Mouse (Mus musculus) intestine, embryonic 15.5 days (tissue): ENCODE measurements at regions not wholly inside any gene's neighbourhood (a gene's known extent, or its start where the extent isn't known, plus 50 kb on each side); places are given as distances from the start of the nearest gene placed in this dataset.

Source experiments
- ATAC-seq: fragments of 200-750 bp; cut with Nextera tagmentation; 2 replicates; pipeline ENCODE4 v1.8.0; 2017; ENCODE audit warnings: moderate TSS enrichment, moderate library complexity
- H3K27ac ChIP-seq: fragments of 300-500 bp; sonication (generic); 2 replicates; pipeline ENCODE4 v1.5.1; 2015; ENCODE audit warnings: mild to moderate bottlenecking, inconsistent platforms
- H3K27me3 ChIP-seq: fragments of 300-500 bp; sonication (generic); replicated peaks from 2 replicates; pipeline ENCODE4 v1.6.1; 2015; ENCODE audit warnings: inconsistent platforms
- H3K36me3 ChIP-seq: fragments of 300-500 bp; sonication (generic); 2 replicates; pipeline ENCODE4 v1.6.1; 2015; ENCODE audit warnings: inconsistent platforms
- H3K4me1 ChIP-seq: fragments of 300-500 bp; sonication (generic); replicated peaks from 2 replicates; pipeline ENCODE4 v1.6.1; 2015; ENCODE audit warnings: inconsistent platforms
- H3K4me2 ChIP-seq: fragments of 300-500 bp; sonication (generic); replicated peaks from 2 replicates; pipeline ENCODE4 v1.6.1; 2015; ENCODE audit warnings: mild to moderate bottlenecking, inconsistent platforms
- H3K4me3 ChIP-seq: fragments of 300-500 bp; sonication (generic); replicated peaks from 2 replicates; pipeline ENCODE4 v1.5.1; 2015; ENCODE audit warnings: inconsistent platforms
- H3K9ac ChIP-seq: fragments of 300-500 bp; sonication (generic); 2 replicates; pipeline ENCODE4 v1.6.1; 2015; ENCODE audit warnings: inconsistent platforms
- H3K9me3 ChIP-seq: fragments of 300-500 bp; sonication (generic); 2 replicates; pipeline ENCODE4 v1.6.1; 2016; ENCODE audit warnings: inconsistent platforms
- WGBS: fragments of 180-500 bp; shearing (Covaris S2); methylation state at CpG from one replicate; pipeline ENCODE4 v1.1.7; 2015; 5-methylcytosine and 5-hydroxymethylcytosine counted together

- H3K36me3 ChIP-seq = no peaks in the 10 kb centered on the region
- H3K9ac ChIP-seq = no peak overlapping the region
- peaks cover 9% of the 10 kb centered on the region for H3K4me1 ChIP-seq
- H3K4me3 ChIP-seq = no peak overlapping the region
- H3K9me3 ChIP-seq = no peaks in the 10 kb centered on the region
- no peaks in the 10 kb centered on the region for H3K27me3 ChIP-seq
- no peak overlapping the region for H3K4me2 ChIP-seq
- WGBS = 93% methylated on average over 4 of the region's 4 CpGs
- ATAC-seq = no peak
- no peak overlapping the region for H3K27ac ChIP-seq
Measured at GRCm38 (mm10) chr1:89019778-89020373, 50.3 kb upstream of the Sh3bp4 start.
